Mouse (Mus musculus) erythroblast, embryonic 14.5 days (primary cell): ENCODE measurements around the gene Xlr4c.
"Not testable (repeated sequence)": the region's sequence is repeated elsewhere in the genome, so short reads cannot be mapped to it uniquely, and the experiment has no call there.

Experiments used
- GATA1 ChIP-seq: IDR thresholded peaks from 2 replicates; pipeline ENCODE4 v1.6.1; 2012; ENCODE audit warnings: low read length, inconsistent platforms, mixed read lengths
- TAL1 ChIP-seq: IDR thresholded peaks from 3 replicates; pipeline ENCODE4 v1.6.1; 2012; ENCODE audit warnings: low read length, inconsistent platforms, mixed read lengths

DNA sequence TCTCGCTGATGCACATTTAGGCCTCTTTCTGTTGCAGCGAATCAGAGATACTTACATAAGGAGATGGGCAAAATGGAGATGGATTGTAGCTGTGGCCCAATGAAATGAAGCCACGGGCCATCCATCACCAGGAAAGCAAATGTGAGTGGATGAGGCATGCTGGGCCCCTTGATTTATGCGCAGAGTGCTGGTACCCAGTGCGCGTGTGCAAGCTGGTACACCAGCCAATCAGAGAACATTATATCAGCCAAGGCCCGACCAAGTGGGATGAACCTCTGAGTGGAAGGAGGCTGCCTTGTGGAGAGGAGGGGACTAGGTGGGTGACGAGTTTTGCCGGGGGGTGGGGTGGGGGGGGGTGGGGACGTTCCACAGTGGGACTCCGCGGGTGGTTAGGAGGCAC is 51.0 kb downstream of the Xlr4c start, which contains the start of gene Xlr3b:
- TF ChIP-seq GATA1, TAL1: not testable (repeated sequence)
